Mouse (Mus musculus) midbrain, embryonic 11.5 days (tissue): ENCODE measurements around the gene Sult1b1. TPM values are rescaled to one million over a fixed set of nuclear protein-coding genes. Genes with fewer than 3 reads are reported as not detected.
"Not testable (repeated sequence)": the region's sequence is repeated elsewhere in the genome, so short reads cannot be mapped to it uniquely, and the experiment has no call there.

Experiments used
- ATAC-seq: fragments of 200-750 bp; cut with Nextera tagmentation; 2 replicates; pipeline ENCODE4 v1.8.0; 2017; ENCODE audit warnings: moderate TSS enrichment, moderate library complexity; ENCODE audit not compliant: low FRiP score
- DNase-seq: peaks from one replicate; pipeline ENCODE4 v3.0.0; 2015; ENCODE audit warnings: low spot score; ENCODE audit errors: missing footprints
- H3K27ac ChIP-seq: fragments of 300-500 bp; sonication (generic); 2 replicates; pipeline ENCODE4 v1.5.1; 2014; ENCODE audit warnings: low read depth, low read length
- H3K27me3 ChIP-seq: fragments of 300-500 bp; sonication (generic); 2 replicates; pipeline ENCODE4 v1.6.1; 2014; ENCODE audit warnings: mild to moderate bottlenecking, low read length, moderate library complexity, mixed read lengths; ENCODE audit not compliant: control insufficient read depth, insufficient read depth
- H3K36me3 ChIP-seq: fragments of 300-500 bp; sonication (generic); 2 replicates; pipeline ENCODE4 v1.6.1; 2014; ENCODE audit warnings: mild to moderate bottlenecking, low read length, moderate library complexity, mixed read lengths; ENCODE audit not compliant: control insufficient read depth, insufficient read depth
- H3K4me1 ChIP-seq: fragments of 300-500 bp; sonication (generic); 2 replicates; pipeline ENCODE4 v1.6.1; 2014; ENCODE audit warnings: low read length; ENCODE audit not compliant: control insufficient read depth, insufficient read depth
- H3K4me2 ChIP-seq: fragments of 300-500 bp; sonication (generic); 2 replicates; pipeline ENCODE4 v1.6.1; 2014; ENCODE audit warnings: mild to moderate bottlenecking, moderate library complexity
- H3K4me3 ChIP-seq: fragments of 300-500 bp; sonication (generic); 2 replicates; pipeline ENCODE4 v1.5.1; 2014; ENCODE audit warnings: low read depth, low read length
- H3K9ac ChIP-seq: fragments of 300-500 bp; sonication (generic); 2 replicates; pipeline ENCODE4 v1.6.1; 2014; ENCODE audit warnings: low read length
- H3K9me3 ChIP-seq: fragments of 300-500 bp; sonication (generic); 2 replicates; pipeline ENCODE4 v1.6.1; 2016; ENCODE audit warnings: low read length; ENCODE audit not compliant: control insufficient read depth
- WGBS: fragments of 180-500 bp; shearing (Covaris S2); extraction: QIAGEN DNeasy Blood & Tissue Kit; methylation state at CpG from one replicate; pipeline ENCODE4 v1.1.7; 2014; 5-methylcytosine and 5-hydroxymethylcytosine counted together
- polyA plus RNA-seq: library from polyadenylated mRNA; unstranded; fragments of >200 nt; fragmentation: Nextera tagmentation; extraction: Ambion mirVana; gene quantifications from 2 replicates; pipeline ENCODE4 v1.2.1, GENCODE M21; 2014

Gene Sult1b1
- polyA plus RNA-seq, 1 experiment from 2014 or later, result not detected

GRCm38 (mm10) chr5:87550935-87551334, 12.9 kb upstream of the Sult1b1 start:
- Histone ChIP-seq H3K36me3 (no peaks in the 10 kb centered on the region), H3K4me3 (no peak overlapping the region), H3K27ac (no peak overlapping the region), H3K9ac (no peak overlapping the region), H3K4me1 (no peaks in the 10 kb centered on the region), H3K27me3 (no peaks in the 10 kb centered on the region), H3K4me2 (no peak overlapping the region), H3K9me3 (no peaks in the 10 kb centered on the region)
- ATAC-seq (no peak), DNase-seq (no peak)
- 27% methylated on average over 1 of the region's 1 CpGs for WGBS

DNA sequence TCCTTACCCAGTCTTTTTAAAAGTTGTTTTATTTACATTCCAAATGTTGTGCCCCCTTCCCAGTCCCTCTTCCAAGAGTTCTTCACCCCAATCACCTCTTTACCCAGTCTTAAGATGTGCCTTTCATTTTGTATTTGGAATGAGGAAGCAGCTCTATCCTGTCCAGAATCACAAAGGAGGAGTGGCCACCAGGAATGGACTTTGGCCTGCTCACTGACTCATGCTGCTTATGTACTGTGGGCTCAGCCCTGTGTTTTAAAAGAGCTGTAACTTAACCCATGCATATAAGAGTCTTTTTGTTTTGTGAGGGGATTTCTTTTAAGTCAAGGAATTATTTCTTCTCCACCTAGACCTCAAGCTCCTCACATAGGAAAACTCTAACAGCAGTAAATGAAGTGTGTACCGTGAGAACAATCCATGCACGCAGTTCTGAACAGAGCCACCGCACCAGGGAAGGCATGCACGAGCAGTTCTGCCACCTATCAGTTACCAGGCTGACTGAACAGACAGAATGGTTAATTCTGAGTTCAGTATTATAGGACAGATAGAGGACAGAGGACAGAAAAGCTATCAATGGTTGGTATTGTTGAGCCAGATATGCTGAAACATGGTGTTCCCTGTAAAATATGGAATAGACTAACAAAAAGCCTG, 1.9 kb downstream of the Sult1b1 start:
- no peak for ATAC-seq
- Histone ChIP-seq H3K4me3 (no peak overlapping the region), H3K9me3 (no peaks in the 10 kb centered on the region), H3K36me3 (no peaks in the 10 kb centered on the region), H3K4me1 (no peaks in the 10 kb centered on the region), H3K4me2 (no peak overlapping the region), H3K27ac (no peak overlapping the region), H3K27me3 (no peaks in the 10 kb centered on the region), H3K9ac (no peak overlapping the region)
- 53% methylated on average over 4 of the region's 4 CpGs for WGBS
- no peak for DNase-seq

- DNase-seq (no peak), ATAC-seq (no peak)
- Histone ChIP-seq H3K4me3 (no peak overlapping the region), H3K36me3 (no peaks in the 10 kb centered on the region), H3K4me1 (no peaks in the 10 kb centered on the region), H3K9ac (no peak overlapping the region), H3K9me3 (no peaks in the 10 kb centered on the region), H3K27ac (no peak overlapping the region), H3K4me2 (no peak overlapping the region), H3K27me3 (no peaks in the 10 kb centered on the region)
- 84% methylated on average over 2 of the region's 2 CpGs for WGBS
Observed at GRCm38 (mm10) chr5:87532288-87532687, 5.7 kb downstream of the Sult1b1 start.

GRCm38 (mm10) chr5:87523561-87523960, 14.4 kb downstream of the Sult1b1 start:
- H3K9me3 ChIP-seq, H3K4me1 ChIP-seq, H3K9ac ChIP-seq, H3K27ac ChIP-seq, H3K36me3 ChIP-seq, H3K27me3 ChIP-seq, H3K4me3 ChIP-seq, DNase-seq, H3K4me2 ChIP-seq, ATAC-seq: not testable (repeated sequence)
- 91% methylated on average over 2 of the region's 2 CpGs for WGBS

- H3K9me3 ChIP-seq, result no peaks in the 10 kb centered on the region
- no peak for ATAC-seq
Observed at GRCm38 (mm10) chr5:87505776-87506458, 32.1 kb downstream of the Sult1b1 start.

DNA sequence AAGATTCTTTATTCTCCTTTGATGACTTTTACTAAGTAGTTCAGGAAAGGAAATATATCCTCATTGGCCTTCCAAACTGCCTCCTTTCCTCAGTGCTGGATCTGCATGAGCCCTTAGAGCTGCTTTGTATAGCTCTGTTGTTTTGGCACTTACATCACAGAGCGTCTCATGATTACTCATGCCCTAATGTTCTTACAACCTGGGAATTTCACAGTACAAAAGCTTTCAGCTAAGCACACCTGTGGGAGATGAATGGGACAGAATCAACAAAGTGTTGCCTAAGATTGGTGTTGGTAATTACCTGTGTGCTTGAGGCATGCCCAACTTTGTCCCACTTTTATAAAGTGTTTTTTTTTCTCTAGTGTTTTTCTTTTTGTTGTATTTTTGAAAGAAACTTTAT, 35.3 kb downstream of the Sult1b1 start:
- no peak overlapping the region for H3K9ac ChIP-seq
- H3K4me3 ChIP-seq, result no peak overlapping the region
- H3K9me3 ChIP-seq, result no peaks in the 10 kb centered on the region
- 77% methylated on average over 1 of the region's 1 CpGs for WGBS
- no peaks in the 10 kb centered on the region for H3K27me3 ChIP-seq
- ATAC-seq (no peak), DNase-seq (no peak)
- H3K4me2 ChIP-seq, result no peak overlapping the region
- no peaks in the 10 kb centered on the region for H3K36me3 ChIP-seq
- H3K27ac ChIP-seq, result no peak overlapping the region
- H3K4me1 ChIP-seq, result no peaks in the 10 kb centered on the region

More at GRCm38 (mm10) chr5:87505776-87506458, 32.1 kb downstream of the Sult1b1 start:
- Histone ChIP-seq H3K27me3 (no peaks in the 10 kb centered on the region), H3K9ac (no peak overlapping the region), H3K4me3 (no peak overlapping the region), H3K36me3 (no peaks in the 10 kb centered on the region), H3K27ac (no peak overlapping the region), H3K4me2 (no peak overlapping the region), H3K4me1 (no peaks in the 10 kb centered on the region)
- no peak for DNase-seq
- WGBS, result 51% methylated on average over 4 of the region's 4 CpGs

DNA sequence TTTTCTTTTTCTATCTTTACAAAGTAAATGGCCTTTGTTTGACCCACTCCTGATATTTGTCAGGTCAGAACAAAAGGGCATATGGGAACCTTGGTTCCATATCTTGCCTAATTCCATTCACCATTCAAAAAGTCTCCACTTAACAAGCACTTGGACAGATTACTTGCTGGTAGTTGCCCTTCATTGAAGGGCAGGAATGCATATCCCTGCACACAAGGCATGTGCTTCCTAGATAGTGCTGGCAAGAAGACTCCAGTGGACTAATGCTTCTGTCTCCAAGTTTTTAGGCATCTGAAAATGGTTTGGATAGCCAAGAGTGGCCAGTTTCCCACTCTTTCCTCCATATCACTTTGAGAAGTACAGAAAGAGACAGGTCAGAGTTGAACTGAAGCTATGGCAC, 38.7 kb downstream of the Sult1b1 start:
- ATAC-seq (no peak), DNase-seq (no peak)
- Histone ChIP-seq H3K4me1 (no peaks in the 10 kb centered on the region), H3K4me2 (no peak overlapping the region), H3K4me3 (no peak overlapping the region), H3K27ac (no peak overlapping the region), H3K9me3 (no peaks in the 10 kb centered on the region), H3K36me3 (no peaks in the 10 kb centered on the region), H3K27me3 (no peaks in the 10 kb centered on the region), H3K9ac (no peak overlapping the region)

DNA sequence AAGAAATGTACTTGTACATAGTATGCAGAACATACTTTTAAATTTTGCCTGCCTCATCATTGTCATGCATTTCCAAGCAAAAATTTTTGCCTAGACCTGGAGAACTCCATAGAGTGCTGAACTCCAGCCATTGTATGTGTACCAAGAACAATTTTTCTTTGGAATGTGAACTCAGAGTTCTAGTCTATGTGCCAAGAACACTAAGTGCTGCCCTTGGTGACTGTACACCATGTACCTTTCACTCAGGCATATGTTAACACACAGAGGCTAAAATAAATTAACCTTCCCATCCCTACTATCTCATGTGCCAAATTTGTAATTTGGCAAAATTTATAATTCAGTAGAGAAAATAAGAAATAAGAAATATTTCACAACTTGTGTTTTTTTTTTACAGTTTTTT, 39.1 kb downstream of the Sult1b1 start:
- H3K36me3 ChIP-seq, result no peaks in the 10 kb centered on the region
- no peaks in the 10 kb centered on the region for H3K27me3 ChIP-seq
- H3K9me3 ChIP-seq, result no peaks in the 10 kb centered on the region
- DNase-seq, result no peak
- no peak overlapping the region for H3K4me3 ChIP-seq
- H3K4me1 ChIP-seq, result no peaks in the 10 kb centered on the region
- H3K4me2 ChIP-seq, result no peak overlapping the region
- H3K9ac ChIP-seq, result no peak overlapping the region
- ATAC-seq, result no peak
- H3K27ac ChIP-seq, result no peak overlapping the region

- WGBS, result 96% methylated on average over 1 of the region's 1 CpGs
- H3K9me3 ChIP-seq, result no peaks in the 10 kb centered on the region
- no peak for ATAC-seq
- H3K4me3 ChIP-seq, result no peak within 1 kb of the TSS
- H3K4me1 ChIP-seq, result no peaks in the 10 kb centered on the region
- no peak within 1 kb of the TSS for H3K9ac ChIP-seq
- H3K27me3 ChIP-seq, result no peaks in the 10 kb centered on the region
- no peaks in the 10 kb centered on the region for H3K36me3 ChIP-seq
- DNase-seq, result no peak
- no peak within 1 kb of the TSS for H3K4me2 ChIP-seq
- no peak within 1 kb of the TSS for H3K27ac ChIP-seq
Observed at GRCm38 (mm10) chr5:87490771-87491170, 47.2 kb downstream of the Sult1b1 start, which contains the start of gene Ugt2a1. Ugt2a1 (minus strand) TSS chr5:87490871.
